Mouse (Mus musculus) limb, embryonic 12.5 days (tissue): ENCODE results near the gene Mxd4. TPM values are rescaled to one million over a fixed set of nuclear protein-coding genes. Genes with fewer than 3 reads are reported as not detected.

Source experiments
- ATAC-seq: fragments of 200-750 bp; cut with Nextera tagmentation; 2 replicates; pipeline ENCODE4 v1.8.0; 2017; ENCODE audit warnings: low read depth, moderate TSS enrichment; ENCODE audit not compliant: insufficient number of reproducible peaks, insufficient read depth, low FRiP score, low TSS enrichment
- H3K27ac ChIP-seq: fragments of 300-500 bp; sonication (generic); 2 replicates; pipeline ENCODE4 v1.5.1; 2016; ENCODE audit warnings: mild to moderate bottlenecking, moderate library complexity
- H3K27me3 ChIP-seq: fragments of 300-500 bp; sonication (generic); 2 replicates; pipeline ENCODE4 v1.6.1; 2016; ENCODE audit warnings: mild to moderate bottlenecking, moderate library complexity
- H3K36me3 ChIP-seq: fragments of 300-500 bp; sonication (generic); 2 replicates; pipeline ENCODE4 v1.6.1; 2016; ENCODE audit warnings: mild to moderate bottlenecking, moderate library complexity
- H3K4me1 ChIP-seq: fragments of 300-500 bp; sonication (generic); replicated peaks from 2 replicates; pipeline ENCODE4 v1.6.1; 2016
- H3K4me2 ChIP-seq: fragments of 300-500 bp; sonication (generic); 2 replicates; pipeline ENCODE4 v1.6.1; 2016; ENCODE audit warnings: mild to moderate bottlenecking, moderate library complexity
- H3K4me3 ChIP-seq: fragments of 300-500 bp; sonication (generic); replicated peaks from 2 replicates; pipeline ENCODE4 v1.5.1; 2016; ENCODE audit warnings: mild to moderate bottlenecking
- H3K9ac ChIP-seq: fragments of 300-500 bp; sonication (generic); replicated peaks from 2 replicates; pipeline ENCODE4 v1.6.1; 2016; ENCODE audit warnings: mild to moderate bottlenecking, moderate library complexity
- H3K9me3 ChIP-seq: fragments of 300-500 bp; sonication (generic); 2 replicates; pipeline ENCODE4 v1.6.1; 2016; ENCODE audit warnings: mild to moderate bottlenecking, moderate library complexity
- WGBS: fragments of 180-500 bp; shearing (Covaris S2); methylation state at CpG from one replicate; pipeline ENCODE4 v1.1.7; 2016; 5-methylcytosine and 5-hydroxymethylcytosine counted together
- polyA plus RNA-seq: library from polyadenylated mRNA; unstranded; fragments of >200 nt; fragmentation: Nextera tagmentation; extraction: Ambion mirVana; gene quantifications from 2 replicates; pipeline ENCODE4 v1.2.1, GENCODE M21; 2016

The Mxd4 gene
- polyA plus RNA-seq, 1 experiment from 2014 or later: 29.3 TPM

DNA sequence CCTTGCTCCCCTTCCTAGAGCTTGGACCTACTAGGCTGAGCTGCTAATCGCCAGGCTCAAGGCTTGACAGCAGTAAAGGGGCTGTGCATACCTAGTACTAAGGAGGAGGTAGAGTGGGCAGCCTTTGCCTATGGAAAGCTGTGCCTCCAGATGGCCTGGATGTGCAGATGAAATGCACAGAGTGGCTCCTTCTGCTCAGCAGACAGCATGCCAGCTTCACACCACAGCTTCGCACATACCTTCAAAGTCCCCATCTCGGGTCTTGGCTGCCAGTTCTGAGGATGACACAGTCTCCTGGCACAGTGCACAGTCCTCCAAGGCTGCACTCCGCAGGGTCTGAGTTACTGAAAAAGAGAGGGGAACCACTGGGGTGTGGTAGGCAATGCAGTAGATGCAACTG is 9.7 kb upstream of the Mxd4 start:
- H3K4me1 ChIP-seq: no peaks in the 10 kb centered on the region
- ATAC-seq: no peak
- no peak overlapping the region for H3K4me2 ChIP-seq
- no peaks in the 10 kb centered on the region for H3K9me3 ChIP-seq
- WGBS: 74% methylated on average over 4 of the region's 4 CpGs
- 0 out of 2 replicates have a peak, but pooled peaks cover 9% of the 10 kb centered on the region for H3K27me3 ChIP-seq
- no peaks in the 10 kb centered on the region for H3K36me3 ChIP-seq
- no peak overlapping the region for H3K9ac ChIP-seq
- H3K27ac ChIP-seq: no peak overlapping the region
- no peak overlapping the region for H3K4me3 ChIP-seq

GRCm38 (mm10) chr5:34196423-34196822 is 8.9 kb upstream of the Mxd4 start:
- Histone ChIP-seq H3K9ac (no peak overlapping the region), H3K27me3 (0 out of 2 replicates have a peak, but pooled peaks cover 9% of the 10 kb centered on the region), H3K4me2 (no peak overlapping the region), H3K9me3 (no peaks in the 10 kb centered on the region), H3K27ac (no peak overlapping the region), H3K4me3 (no peak overlapping the region), H3K36me3 (no peaks in the 10 kb centered on the region), H3K4me1 (no peaks in the 10 kb centered on the region)
- ATAC-seq: no peak
- 77% methylated on average over 7 of the region's 7 CpGs for WGBS

GRCm38 (mm10) chr5:34195786-34196185 is 8.3 kb upstream of the Mxd4 start:
- Histone ChIP-seq H3K4me3 (no peak overlapping the region), H3K4me1 (no peaks in the 10 kb centered on the region), H3K9me3 (no peaks in the 10 kb centered on the region), H3K9ac (no peak overlapping the region), H3K4me2 (no peak overlapping the region), H3K36me3 (no peaks in the 10 kb centered on the region), H3K27ac (no peak overlapping the region), H3K27me3 (0 out of 2 replicates have a peak, but pooled peaks cover 9% of the 10 kb centered on the region)
- ATAC-seq: no peak
- WGBS: 93% methylated on average over 12 of the region's 12 CpGs

GRCm38 (mm10) chr5:34194975-34195662 is 7.6 kb upstream of the Mxd4 start:
- 82% methylated on average over 6 of the region's 6 CpGs for WGBS
- no peak overlapping the region for H3K9ac ChIP-seq
- H3K9me3 ChIP-seq: no peaks in the 10 kb centered on the region
- no peak overlapping the region for H3K27ac ChIP-seq
- H3K36me3 ChIP-seq: no peaks in the 10 kb centered on the region
- no peak overlapping the region for H3K4me2 ChIP-seq
- no peak overlapping the region for H3K4me3 ChIP-seq
- H3K27me3 ChIP-seq: peaks cover 13% of the 10 kb centered on the region; the same call in 1 of the 2 replicates
- ATAC-seq: no peak
- no peaks in the 10 kb centered on the region for H3K4me1 ChIP-seq

GRCm38 (mm10) chr5:34194426-34194825 is 6.9 kb upstream of the Mxd4 start:
- Histone ChIP-seq H3K9ac (no peak overlapping the region), H3K36me3 (no peaks in the 10 kb centered on the region), H3K4me2 (no peak overlapping the region), H3K27ac (no peak overlapping the region), H3K27me3 (peaks cover 13% of the 10 kb centered on the region; the same call in 1 of the 2 replicates), H3K9me3 (no peaks in the 10 kb centered on the region), H3K4me3 (no peak overlapping the region), H3K4me1 (peaks cover 2% of the 10 kb centered on the region; the same call in 1 of the 2 replicates)
- no peak for ATAC-seq
- WGBS: 35% methylated on average over 1 of the region's 1 CpGs

- Histone ChIP-seq H3K27ac (no peak overlapping the region), H3K36me3 (no peaks in the 10 kb centered on the region), H3K4me2 (no peak overlapping the region), H3K27me3 (peaks cover 4% of the 10 kb centered on the region; the same call in 1 of the 2 replicates), H3K9me3 (no peaks in the 10 kb centered on the region), H3K4me1 (peaks cover 15% of the 10 kb centered on the region), H3K9ac (no peak overlapping the region), H3K4me3 (no peak overlapping the region)
- WGBS: 74% methylated on average over 4 of the region's 4 CpGs
- ATAC-seq: no peak
Measured at GRCm38 (mm10) chr5:34191843-34192242, 4.3 kb upstream of the Mxd4 start.

DNA sequence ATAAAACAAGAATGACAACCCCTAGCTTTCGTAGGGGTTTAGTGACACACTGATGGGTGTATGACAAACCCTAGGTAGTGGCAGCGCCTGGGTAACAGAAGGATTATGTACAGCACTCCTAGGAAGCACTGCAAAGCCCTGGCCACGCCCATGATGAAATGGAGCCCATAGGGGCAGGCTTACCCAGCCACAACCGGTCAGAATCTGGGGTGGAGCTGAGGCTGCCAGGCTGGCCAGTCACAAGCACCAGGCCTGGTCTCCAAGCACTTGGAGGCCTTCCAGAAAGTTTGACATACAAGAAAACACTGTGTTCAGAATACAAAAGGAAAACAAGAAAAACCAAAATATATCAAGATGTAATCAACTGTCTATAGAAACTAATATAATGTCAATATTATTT is 3.5 kb upstream of the Mxd4 start:
- no peak for ATAC-seq
- 60% methylated on average over 4 of the region's 4 CpGs for WGBS
- H3K4me2 ChIP-seq: no peak overlapping the region

DNA sequence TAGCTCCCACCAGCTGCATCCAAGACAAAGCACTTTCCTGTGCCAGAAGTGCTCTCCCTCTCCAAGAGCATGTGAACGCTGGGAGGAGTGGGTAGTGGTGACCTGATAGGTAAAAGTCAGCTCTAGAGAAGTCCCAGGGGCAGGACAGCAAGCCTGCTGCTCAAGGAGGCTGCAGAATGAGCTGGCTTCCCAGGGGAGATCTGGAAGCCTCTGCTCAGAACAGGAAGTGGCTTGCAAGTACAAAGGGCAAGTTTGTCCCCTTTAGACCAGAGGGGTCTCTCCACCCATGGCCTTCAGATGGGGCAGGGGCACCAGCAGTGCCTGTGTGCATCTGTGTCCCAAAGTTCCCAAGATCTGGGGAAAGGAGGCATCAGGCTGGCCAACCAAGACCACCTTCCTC is 2.0 kb upstream of the Mxd4 start:
- no peak overlapping the region for H3K27ac ChIP-seq
- WGBS: 64% methylated on average over 1 of the region's 1 CpGs

More for the DNA sequence above, 3.5 kb upstream of the Mxd4 start:
- Histone ChIP-seq H3K27me3 (peaks cover 4% of the 10 kb centered on the region; the same call in 1 of the 2 replicates), H3K9ac (no peak overlapping the region), H3K36me3 (no peaks in the 10 kb centered on the region), H3K27ac (no peak overlapping the region), H3K9me3 (no peaks in the 10 kb centered on the region), H3K4me3 (no peak overlapping the region), H3K4me1 (peaks cover 23% of the 10 kb centered on the region)

DNA sequence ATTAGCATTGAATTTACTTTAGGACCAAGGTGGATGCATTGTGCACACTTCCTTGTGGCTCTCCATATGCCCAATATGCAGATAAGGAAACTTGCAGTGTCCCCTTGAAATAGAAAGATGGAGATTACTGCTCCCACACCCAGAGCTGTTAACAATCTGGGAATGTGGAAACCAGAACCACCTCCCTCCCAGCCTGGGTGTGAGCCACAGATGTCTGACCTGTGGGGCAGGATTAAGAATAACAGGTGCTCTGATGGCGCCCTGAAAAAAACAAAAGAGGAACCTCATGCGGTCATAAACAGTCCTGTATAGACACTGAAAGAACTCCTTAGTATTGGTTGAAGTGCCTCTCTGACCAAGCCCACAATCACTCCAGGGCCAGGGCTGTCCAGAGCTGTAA is 1.3 kb upstream of the Mxd4 start:
- Histone ChIP-seq H3K9ac (peak overlapping the region; percentile 63; the same call in 1 of the 2 replicates), H3K4me1 (peaks cover 44% of the 10 kb centered on the region), H3K36me3 (peaks cover 14% of the 10 kb centered on the region), H3K27me3 (peaks cover 4% of the 10 kb centered on the region; the same call in 1 of the 2 replicates), H3K4me2 (peak overlapping the region; percentile 70), H3K27ac (no peak overlapping the region), H3K9me3 (no peaks in the 10 kb centered on the region), H3K4me3 (peak overlapping the region; percentile 95; the same call in 1 of the 2 replicates)
- WGBS: 67% methylated on average over 2 of the region's 2 CpGs
- no peak for ATAC-seq

More for the DNA sequence above, 2.0 kb upstream of the Mxd4 start:
- Histone ChIP-seq H3K9me3 (no peaks in the 10 kb centered on the region), H3K4me1 (peaks cover 37% of the 10 kb centered on the region), H3K36me3 (peaks cover 9% of the 10 kb centered on the region; the same call in 1 of the 2 replicates), H3K9ac (no peak overlapping the region), H3K27me3 (peaks cover 4% of the 10 kb centered on the region; the same call in 1 of the 2 replicates), H3K4me3 (no peak overlapping the region), H3K4me2 (no peak overlapping the region)
- no peak for ATAC-seq

DNA sequence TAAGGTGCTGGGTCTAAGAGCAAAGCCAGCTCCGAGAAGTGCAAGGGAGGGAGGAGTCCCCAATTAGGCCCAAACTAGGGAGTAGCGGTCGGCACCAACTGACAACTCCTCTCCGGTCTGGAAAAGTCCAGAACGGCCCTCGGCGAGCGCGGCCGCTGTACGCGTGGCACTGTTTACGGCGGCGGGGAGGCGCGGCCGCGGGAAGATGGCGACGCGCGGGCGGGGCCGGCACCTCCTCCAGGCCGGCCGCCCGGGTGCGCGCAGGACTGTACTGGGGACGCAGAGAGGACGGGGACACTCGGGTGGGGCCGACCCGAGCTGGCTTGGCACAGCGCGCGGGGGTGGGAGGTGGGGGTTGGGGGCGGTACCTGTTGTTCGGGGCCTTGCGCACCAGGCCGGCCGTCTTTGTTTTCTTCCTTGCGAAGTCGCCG is 544 bp downstream of the Mxd4 start:
- no peak for ATAC-seq
- Histone ChIP-seq H3K4me1 (peaks cover 53% of the 10 kb centered on the region), H3K9ac (peak overlapping the region; percentile 80), H3K36me3 (peaks cover 27% of the 10 kb centered on the region), H3K4me3 (peak overlapping the region; percentile 95), H3K27me3 (peaks cover 4% of the 10 kb centered on the region; the same call in 1 of the 2 replicates), H3K27ac (peak overlapping the region; percentile 94), H3K4me2 (peak overlapping the region; percentile 94), H3K9me3 (no peaks in the 10 kb centered on the region)
- WGBS: under 1% methylated on average over 46 of the region's 46 CpGs

DNA sequence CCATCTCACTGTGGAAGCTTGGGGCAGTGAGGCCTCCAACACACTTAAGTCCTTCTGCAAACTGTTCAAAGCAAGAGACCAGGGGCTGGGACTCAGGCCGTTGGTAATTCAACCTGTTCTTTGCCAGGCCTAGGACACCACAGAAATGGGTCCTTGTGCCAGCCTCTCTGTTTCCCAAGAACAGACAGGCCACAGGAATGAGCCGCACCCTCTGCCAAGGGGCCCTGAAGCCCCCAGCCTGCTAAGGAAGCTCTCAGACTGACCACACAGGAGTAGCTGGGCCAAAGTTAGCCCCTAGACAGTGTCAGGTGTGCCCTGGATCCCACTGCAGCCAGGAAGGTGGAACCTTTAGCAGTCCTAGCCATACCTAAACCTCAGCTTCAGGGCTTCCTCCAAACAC is 1.1 kb downstream of the Mxd4 start:
- Histone ChIP-seq H3K9me3 (no peaks in the 10 kb centered on the region), H3K27ac (peak overlapping the region; percentile 94), H3K4me3 (peak overlapping the region; percentile 95), H3K27me3 (peaks cover 4% of the 10 kb centered on the region; the same call in 1 of the 2 replicates), H3K36me3 (peaks cover 33% of the 10 kb centered on the region), H3K9ac (peak overlapping the region; percentile 80), H3K4me1 (peaks cover 53% of the 10 kb centered on the region), H3K4me2 (peak overlapping the region; percentile 94)
- whole genome bisulfite sequencing: 65% methylated on average over 2 of the region's 2 CpGs
- ATAC-seq: no peak
